In genomic region chr10:58905253-58905652, GRCm38 (mm10) we compare ENCODE assay signal across 16 mouse cellular contexts.
DNase-seq lines count a peak whose midpoint lies in the region; ATAC-seq and TF ChIP-seq lines count a peak whose summit lies in the region.
"Had no signal": no experiment of that assay in that cellular context is flagged by ENCODE, and none has a peak within 500 bp of the region (broad histone marks: within the 10 kb centered on the region; RNA-seq: fewer than 3 reads in every experiment).

No protein-coding gene starts in this region.

- no peak overlapping the region for H3K4me3 ChIP-seq in intestine, postnatal 0 days (ENCODE audit: low read depth, low read length)
- no peak overlapping the region for H3K4me3 ChIP-seq in intestine, embryonic 15.5 days (replicated peaks)
- no peak overlapping the region for H3K4me3 ChIP-seq in midbrain, embryonic 14.5 days (replicated peaks; ENCODE audit: low read depth, low read length)
- H3K4me3 ChIP-seq in midbrain, embryonic 11.5 days (ENCODE audit: low read depth, low read length): no peak overlapping the region
- H3K4me3 ChIP-seq: forebrain, embryonic 13.5 days; midbrain, embryonic 15.5 days had no signal

- no peak overlapping the region for H3K4me2 ChIP-seq in intestine, postnatal 0 days (replicated peaks; ENCODE audit: low read depth)
- no peak overlapping the region for H3K4me2 ChIP-seq in intestine, embryonic 15.5 days (replicated peaks)
- no peak overlapping the region for H3K4me2 ChIP-seq in midbrain, embryonic 14.5 days (ENCODE audit: low read length)
- no peak overlapping the region for H3K4me2 ChIP-seq in midbrain, embryonic 11.5 days
- H3K4me2 ChIP-seq: forebrain, embryonic 13.5 days; hindbrain, embryonic 14.5 days; midbrain, embryonic 15.5 days had no signal

- no peak for ATAC-seq in intestine, postnatal 0 days
- no peak for ATAC-seq in intestine, embryonic 15.5 days
- no peak for ATAC-seq in midbrain, embryonic 14.5 days (ENCODE audit: low FRiP score, low TSS enrichment)
- ATAC-seq in midbrain, embryonic 11.5 days (ENCODE audit: low FRiP score): no peak
- no peak for ATAC-seq in granulocyte monocyte progenitor cell, adult 5-6 weeks (replicated peaks; ENCODE audit: poor library complexity, severe bottlenecking)
- ATAC-seq: forebrain, embryonic 13.5 days; midbrain, embryonic 15.5 days had no signal

- H3K4me1 ChIP-seq in intestine, postnatal 0 days (replicated peaks; ENCODE audit: control insufficient read depth, insufficient read depth, low read length): no peaks in the 10 kb centered on the region
- H3K4me1 ChIP-seq in intestine, embryonic 15.5 days (replicated peaks): no peaks in the 10 kb centered on the region
- no peaks in the 10 kb centered on the region for H3K4me1 ChIP-seq in midbrain, embryonic 14.5 days (ENCODE audit: control insufficient read depth, insufficient read depth, low read length)
- no peaks in the 10 kb centered on the region for H3K4me1 ChIP-seq in midbrain, embryonic 11.5 days (ENCODE audit: control insufficient read depth, insufficient read depth, low read length)

- H3K9ac ChIP-seq in intestine, postnatal 0 days (ENCODE audit: low read depth, low read length): no peak overlapping the region
- H3K9ac ChIP-seq in intestine, embryonic 15.5 days: no peak overlapping the region
- H3K9ac ChIP-seq in midbrain, embryonic 14.5 days (replicated peaks; ENCODE audit: low read length): no peak overlapping the region
- no peak overlapping the region for H3K9ac ChIP-seq in midbrain, embryonic 11.5 days (ENCODE audit: low read length)
- H3K9ac ChIP-seq: forebrain, embryonic 13.5 days; hindbrain, embryonic 14.5 days; midbrain, embryonic 15.5 days had no signal

- no peaks in the 10 kb centered on the region for H3K9me3 ChIP-seq in intestine, postnatal 0 days (ENCODE audit: control insufficient read depth)
- H3K9me3 ChIP-seq in intestine, embryonic 15.5 days: no peaks in the 10 kb centered on the region
- no peaks in the 10 kb centered on the region for H3K9me3 ChIP-seq in midbrain, embryonic 14.5 days (ENCODE audit: control insufficient read depth, low read length)
- no peaks in the 10 kb centered on the region for H3K9me3 ChIP-seq in midbrain, embryonic 11.5 days (ENCODE audit: control insufficient read depth, low read length)
- H3K9me3 ChIP-seq: forebrain, embryonic 13.5 days; midbrain, embryonic 15.5 days had no signal

- H3K36me3 ChIP-seq in intestine, postnatal 0 days (ENCODE audit: control insufficient read depth, insufficient read depth): no peaks in the 10 kb centered on the region
- no peaks in the 10 kb centered on the region for H3K36me3 ChIP-seq in intestine, embryonic 15.5 days
- no peaks in the 10 kb centered on the region for H3K36me3 ChIP-seq in midbrain, embryonic 14.5 days (ENCODE audit: control insufficient read depth, insufficient read depth, low read length)
- H3K36me3 ChIP-seq in midbrain, embryonic 11.5 days (ENCODE audit: control insufficient read depth, insufficient read depth, low read length): no peaks in the 10 kb centered on the region
- H3K36me3 ChIP-seq: midbrain, embryonic 15.5 days had no signal

- no peak for TF ChIP-seq POLR2A in brain, embryonic 14.5 days (IDR thresholded peaks at IDR 0.05; ENCODE audit: borderline replicate concordance, extremely low read depth, insufficient read depth, insufficient read length, poor library complexity, severe bottlenecking)

- no peak overlapping the region for H3K27ac ChIP-seq in intestine, postnatal 0 days (ENCODE audit: low read depth, low read length)
- no peak overlapping the region for H3K27ac ChIP-seq in intestine, embryonic 15.5 days
- no peak overlapping the region for H3K27ac ChIP-seq in midbrain, embryonic 14.5 days (replicated peaks; ENCODE audit: low read depth, low read length)
- H3K27ac ChIP-seq in midbrain, embryonic 11.5 days (ENCODE audit: low read depth, low read length): no peak overlapping the region
- H3K27ac ChIP-seq: forebrain, embryonic 13.5 days; hindbrain, embryonic 14.5 days; midbrain, embryonic 15.5 days had no signal

- TF ChIP-seq CTCF in intestine, postnatal 0 days (IDR thresholded peaks at IDR 0.05; ENCODE audit: low read depth): peak; percentile 39
- TF ChIP-seq CTCF in brain, embryonic 14.5 days (IDR thresholded peaks at IDR 0.05; ENCODE audit: borderline replicate concordance, extremely low read depth, insufficient read depth, insufficient read length): peak; percentile 22; the same call in 1 of the 2 replicates

- no peaks in the 10 kb centered on the region for H3K27me3 ChIP-seq in intestine, postnatal 0 days (replicated peaks; ENCODE audit: control insufficient read depth, insufficient read depth, low read length)
- H3K27me3 ChIP-seq in intestine, embryonic 15.5 days (replicated peaks): no peaks in the 10 kb centered on the region
- H3K27me3 ChIP-seq in midbrain, embryonic 14.5 days (ENCODE audit: control insufficient read depth, insufficient read depth, low read length): no peaks in the 10 kb centered on the region
- H3K27me3 ChIP-seq in midbrain, embryonic 11.5 days (ENCODE audit: control insufficient read depth, insufficient read depth, low read length): no peaks in the 10 kb centered on the region
- H3K27me3 ChIP-seq: forebrain, embryonic 13.5 days; midbrain, embryonic 15.5 days had no signal

- DNase-seq in midbrain, embryonic 14.5 days: peak; percentile 32
- DNase-seq in midbrain, embryonic 11.5 days (ENCODE audit: low spot score, missing footprints): no peak
- peak; percentile 46 for DNase-seq in brain, embryonic 14.5 days (ENCODE audit: low read depth)
- DNase-seq in thymus, postnatal 4 days: no peak
- DNase-seq: adrenal gland, adult 8-10 months; cerebellum, postnatal 14 days; kidney, adult 8-10 months; layer of hippocampus, adult 9-11 months; lung, postnatal 4 days; thymus, adult 18-20 months had no signal

- 26% methylated on average over 6 of the region's 6 CpGs for WGBS in intestine, postnatal 0 days
- 37% methylated on average over 6 of the region's 6 CpGs for WGBS in intestine, embryonic 15.5 days
- 25% methylated on average over 6 of the region's 6 CpGs for WGBS in midbrain, embryonic 14.5 days
- WGBS in midbrain, embryonic 11.5 days: 31% methylated on average over 6 of the region's 6 CpGs

Comparison
In these comparisons a context has a peak if more than half of its experiments do, and no peak if none do; other contexts are left out.
1. DNase-seq: peak in midbrain, embryonic 14.5 days (single experiment) and brain, embryonic 14.5 days (single experiment); none in midbrain, embryonic 11.5 days (single experiment) and thymus, postnatal 4 days (single experiment).